Mouse (Mus musculus) pancreas, adult 10 weeks (tissue): Measurements from ENCODE around the gene Zfp174. TPM values are rescaled to one million over a fixed set of nuclear protein-coding genes. Genes with fewer than 3 reads are reported as not detected.

Experiments
- polyA plus RNA-seq: library from polyadenylated mRNA; stranded (reverse); fragments of 350-450 nt; fragmentation: Illumina TruSeq; extraction: RNeasy Lipid Tissue Mini Kit (QIAGEN cat#74804); gene quantifications from one replicate; pipeline ENCODE4 v1.2.3, GENCODE M21; 2015; ENCODE audit warnings: low read depth, low replicate concordance; ENCODE audit not compliant: insufficient read depth

The Zfp174 gene
- polyA plus RNA-seq, result 0.96 TPM

GRCm38 (mm10) chr16:3846711-3847518 lies at the start of gene Zfp174:
TSS of gene Zfp174 (plus strand) at chr16:3847268.

GRCm38 (mm10) chr16:3830588-3831109 lies 16.4 kb upstream of the Zfp174 start, which contains the start of gene Olfr15:
TSS of gene Olfr15 (plus strand) at chr16:3830878.

GRCm38 (mm10) chr16:3872216-3873047 lies 25.4 kb downstream of the Zfp174 start, which contains the start of gene Naa60:
TSS of gene Naa60 (plus strand) at chr16:3872375.

GRCm38 (mm10) chr16:3884201-3885064 lies 37.4 kb downstream of the Zfp174 start, which contains the start of the genes Zfp597 and Gm20695:
TSS of gene Zfp597 (minus strand) at chr16:3884561.
TSS of gene Gm20695 (plus strand) at chr16:3884648.

Other genes starting within 250 kb of the Zfp174 start
- gene Mefv, start 129.2 kb upstream of the Zfp174 start, polyA plus RNA-seq, result not detected
- 11.1 TPM for gene Zfp263, start 103.2 kb upstream of the Zfp174 start, polyA plus RNA-seq
- gene Olfr15, start 16.4 kb upstream of the Zfp174 start, polyA plus RNA-seq, result not detected
- 18.0 TPM for gene Naa60, start 25.1 kb downstream of the Zfp174 start, polyA plus RNA-seq
- 3.2 TPM for gene Zfp597, start 37.3 kb downstream of the Zfp174 start, polyA plus RNA-seq
- gene Gm20695, start 37.4 kb downstream of the Zfp174 start, polyA plus RNA-seq, result not detected
- gene 1700037C18Rik, start 61.4 kb downstream of the Zfp174 start, polyA plus RNA-seq, result 0.61 TPM
- gene Cluap1, start 61.5 kb downstream of the Zfp174 start, polyA plus RNA-seq, result 4.0 TPM
- not detected for gene Nlrc3, start 129.4 kb downstream of the Zfp174 start, polyA plus RNA-seq
- 7.0 TPM for gene Slx4, start 156.5 kb downstream of the Zfp174 start, polyA plus RNA-seq
- not detected for gene Dnase1, start 189.7 kb downstream of the Zfp174 start, polyA plus RNA-seq
- gene Trap1, start 230.6 kb downstream of the Zfp174 start, polyA plus RNA-seq, result 12.6 TPM